Mouse (Mus musculus): ENCODE data around the gene Cpa3. TPM values are rescaled to one million over a fixed set of nuclear protein-coding genes. Genes with fewer than 3 reads are reported as not detected.

The Cpa3 gene
- polyA plus RNA-seq (2014; fragmentation: Illumina TruSeq; extraction: RNeasy Lipid Tissue Mini Kit (QIAGEN cat#74804); ENCODE audit: low read depth, low replicate concordance): 13.6 TPM

GRCm38 (mm10) chr3:20242050-20242449, at the start of gene Cpa3:
Cpa3 (minus strand) TSS chr3:20242181.

GRCm38 (mm10) chr3:20275633-20276032, 33.7 kb upstream of the Cpa3 start, which contains the start of gene Cpb1:
Cpb1 (minus strand) TSS chr3:20275733.

Other genes with a start within 250 kb of the Cpa3 start
- gene Hps3, start 206.9 kb downstream of the Cpa3 start, polyA plus RNA-seq (2014; fragmentation: Illumina TruSeq; extraction: RNeasy Lipid Tissue Mini Kit (QIAGEN cat#74804); ENCODE audit: low read depth, low replicate concordance): 28.9 TPM
- 81.2 TPM for gene Hltf, start 184.4 kb downstream of the Cpa3 start, polyA plus RNA-seq (2014; fragmentation: Illumina TruSeq; extraction: RNeasy Lipid Tissue Mini Kit (QIAGEN cat#74804); ENCODE audit: low read depth, low replicate concordance)
- 234 TPM for gene Gyg, start 86.9 kb downstream of the Cpa3 start, polyA plus RNA-seq (2014; fragmentation: Illumina TruSeq; extraction: RNeasy Lipid Tissue Mini Kit (QIAGEN cat#74804); ENCODE audit: low read depth, low replicate concordance)
- gene Cpb1, start 33.6 kb upstream of the Cpa3 start, polyA plus RNA-seq (2014; fragmentation: Illumina TruSeq; extraction: RNeasy Lipid Tissue Mini Kit (QIAGEN cat#74804); ENCODE audit: low read depth, low replicate concordance): 10.3 TPM
- 33.5 TPM for gene Agtr1b, start 125.0 kb upstream of the Cpa3 start, polyA plus RNA-seq (2014; fragmentation: Illumina TruSeq; extraction: RNeasy Lipid Tissue Mini Kit (QIAGEN cat#74804); ENCODE audit: low read depth, low replicate concordance)

All from adrenal gland, adult 10 weeks (tissue).